Mouse (Mus musculus) brain, adult 2 months (tissue): ENCODE data around the gene Syt13.

Source experiments
- DNase-seq: peaks from one replicate; pipeline ENCODE4 v3.0.0; 2011; ENCODE audit warnings: low read depth, low spot score

Gene Syt13

DNA sequence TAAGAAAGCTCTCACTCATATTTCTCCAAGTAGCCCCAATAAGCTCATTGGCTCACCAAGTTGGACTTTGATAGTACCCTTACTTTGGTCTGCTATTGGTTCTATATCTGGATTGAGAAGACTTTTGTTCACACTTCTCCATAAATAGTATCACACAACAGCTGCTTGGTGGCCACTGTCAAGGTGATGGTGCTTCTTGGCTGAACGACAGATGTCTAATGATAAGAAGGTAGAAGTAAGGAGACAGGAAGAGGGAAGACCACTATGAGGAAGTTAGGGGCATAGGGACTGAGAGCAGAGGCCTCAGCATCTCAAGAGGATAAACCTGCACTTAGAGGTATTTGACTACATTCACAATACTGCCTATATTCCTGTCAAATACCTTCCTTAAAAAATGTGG, 49.4 kb downstream of the Syt13 start:
- no peak for DNase-seq

DNA sequence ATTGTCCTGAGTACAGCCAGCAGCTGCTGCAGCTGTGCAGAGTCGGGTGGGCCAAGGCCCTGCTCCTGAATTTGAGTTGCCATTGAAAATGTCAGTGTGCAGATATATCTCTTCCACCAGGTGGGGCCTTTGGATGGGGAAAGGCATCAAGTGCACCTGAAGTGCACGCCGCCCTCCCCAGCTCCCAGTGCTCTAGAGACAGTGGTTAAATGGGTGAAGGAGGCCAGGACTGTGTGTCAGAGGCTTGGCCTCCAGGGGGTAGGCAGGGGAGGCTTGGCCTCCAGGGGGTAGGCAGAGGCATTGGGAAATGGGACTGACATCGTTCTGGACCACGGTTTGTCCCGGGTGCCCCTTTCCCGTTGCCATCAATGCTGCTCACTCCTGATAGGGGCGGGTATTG, 51.4 kb downstream of the Syt13 start:
- DNase-seq = no peak

DNA sequence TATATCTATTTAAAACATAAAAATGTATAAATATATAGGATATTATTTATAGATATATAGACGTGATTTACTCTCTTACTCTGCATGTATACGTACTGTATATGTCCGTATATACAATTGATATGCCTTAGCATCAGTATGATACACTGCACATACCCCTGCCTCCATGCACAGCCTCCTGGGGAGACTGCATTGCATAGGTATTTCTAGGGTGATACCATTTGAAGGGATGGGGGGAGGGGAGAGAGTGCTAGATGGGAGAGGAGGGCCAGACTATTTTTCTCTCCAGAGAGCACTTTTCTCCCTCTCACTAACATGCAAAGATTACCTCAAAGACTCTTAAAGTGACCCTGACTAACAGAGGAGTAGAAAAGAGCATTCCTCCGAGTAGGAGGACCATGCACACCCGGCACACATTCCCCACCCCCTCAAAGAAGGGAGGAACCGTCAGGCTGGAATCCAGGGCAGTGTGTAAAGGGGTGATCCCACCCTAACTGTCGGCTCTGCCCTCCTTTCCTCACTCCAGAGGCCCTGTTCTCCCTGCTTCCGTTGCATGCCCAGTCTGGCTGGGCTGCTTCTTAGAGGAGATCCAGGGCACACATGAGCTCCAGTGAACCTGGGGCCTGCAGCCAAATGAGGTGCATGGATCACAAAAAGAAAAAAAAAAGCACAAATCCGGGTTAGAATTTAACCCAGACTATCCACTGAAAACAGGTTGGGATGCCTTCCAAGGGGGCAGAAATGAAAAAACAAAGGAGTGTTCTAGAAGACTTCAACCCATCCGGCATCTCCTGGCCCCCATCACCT, 52.3 kb downstream of the Syt13 start:
- DNase-seq = no peak

DNA sequence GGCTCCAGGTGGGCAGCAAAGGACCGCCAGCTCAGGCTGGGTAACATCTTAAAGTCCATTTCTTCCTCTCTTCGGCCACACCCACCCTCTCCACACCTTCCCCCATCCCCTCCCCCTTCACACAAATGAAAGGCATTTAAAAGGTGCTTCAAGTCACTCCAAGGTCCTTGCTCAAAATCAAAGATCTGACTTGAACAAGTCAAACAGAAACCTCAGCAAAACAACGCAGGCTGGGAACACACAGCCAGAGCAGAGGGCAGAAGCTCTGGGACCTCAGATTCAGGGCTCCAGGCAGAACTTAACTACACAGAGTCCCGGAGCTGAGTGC, 52.9 kb downstream of the Syt13 start:
- DNase-seq = no peak

DNA sequence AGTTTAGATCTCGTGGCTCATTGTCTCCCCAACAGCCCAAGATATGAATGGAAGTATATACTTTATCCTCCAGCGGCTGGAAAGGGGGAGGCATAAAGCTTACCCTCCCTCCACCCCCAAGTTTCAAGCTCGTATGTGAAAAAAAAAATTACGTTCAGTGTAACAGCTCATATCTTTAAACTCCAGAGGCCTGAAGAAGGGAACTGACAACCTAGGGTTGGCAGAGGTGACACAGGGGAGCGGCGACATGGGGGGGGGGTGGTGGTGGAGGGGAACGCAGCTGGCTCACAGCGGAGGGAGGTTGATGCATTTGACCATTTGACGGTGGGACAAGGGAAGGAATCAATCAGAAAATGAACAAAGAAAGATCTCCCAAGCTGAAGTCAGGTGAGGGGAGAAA, 56.2 kb downstream of the Syt13 start:
- no peak for DNase-seq

DNA sequence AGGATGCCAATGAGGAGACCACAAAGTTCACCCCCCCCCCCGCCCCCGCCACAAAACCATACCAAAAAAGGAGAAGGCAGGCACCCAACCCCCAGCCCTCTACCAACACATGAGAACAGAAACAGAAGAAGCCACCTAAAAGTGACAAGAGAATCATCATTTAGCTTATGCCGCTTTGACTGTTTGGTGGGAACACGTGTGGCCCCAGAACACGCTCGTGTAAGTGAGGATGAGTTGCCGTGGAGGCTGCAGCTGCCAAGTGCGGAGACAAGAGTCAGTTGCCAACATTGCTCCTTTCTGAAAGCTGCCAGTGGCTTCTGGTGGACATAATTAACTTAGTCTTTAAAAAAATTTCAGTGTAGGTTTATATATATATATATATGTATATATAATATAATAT, 56.6 kb downstream of the Syt13 start:
- no peak for DNase-seq

DNA sequence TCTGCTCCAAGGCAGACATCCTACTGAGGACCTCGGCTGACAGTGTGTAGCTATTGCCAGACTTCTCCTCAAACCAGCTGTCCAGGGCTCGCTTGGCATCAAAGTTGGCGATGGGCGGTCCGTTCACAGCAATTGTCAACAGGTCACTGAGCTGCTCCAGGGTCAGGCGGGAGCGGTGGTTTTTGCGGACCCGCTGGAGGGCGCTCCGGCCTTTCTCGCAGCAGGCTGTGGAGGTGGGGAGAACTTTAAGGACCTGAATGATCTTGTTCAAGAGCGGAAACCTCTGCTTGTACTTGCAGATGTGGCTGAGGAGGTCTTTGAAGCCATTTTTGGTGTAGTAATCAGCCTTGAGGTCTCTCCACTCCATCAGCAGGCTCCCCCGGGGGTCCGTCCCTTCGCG, 57.2 kb downstream of the Syt13 start:
- no peak for DNase-seq

DNA sequence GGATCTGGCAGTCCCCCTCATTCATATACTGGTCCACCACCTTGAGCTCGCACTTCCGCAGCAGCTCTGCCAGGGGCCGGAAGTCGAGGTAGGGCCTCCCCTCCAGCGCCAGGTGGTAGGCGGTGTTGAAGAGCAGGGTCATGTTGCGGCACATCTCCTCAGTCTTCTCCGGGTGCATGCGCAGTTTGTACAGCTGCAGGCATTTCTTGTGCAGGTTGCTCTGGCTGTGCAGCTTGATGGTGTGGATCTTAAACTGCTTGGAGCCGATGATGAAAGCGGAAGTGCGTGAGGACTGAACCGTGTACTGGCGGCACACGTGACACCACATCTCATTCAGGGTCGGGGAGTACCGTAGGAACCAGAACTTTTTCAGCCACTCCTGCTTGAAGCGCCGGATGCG, 58.7 kb downstream of the Syt13 start:
- no peak for DNase-seq

DNA sequence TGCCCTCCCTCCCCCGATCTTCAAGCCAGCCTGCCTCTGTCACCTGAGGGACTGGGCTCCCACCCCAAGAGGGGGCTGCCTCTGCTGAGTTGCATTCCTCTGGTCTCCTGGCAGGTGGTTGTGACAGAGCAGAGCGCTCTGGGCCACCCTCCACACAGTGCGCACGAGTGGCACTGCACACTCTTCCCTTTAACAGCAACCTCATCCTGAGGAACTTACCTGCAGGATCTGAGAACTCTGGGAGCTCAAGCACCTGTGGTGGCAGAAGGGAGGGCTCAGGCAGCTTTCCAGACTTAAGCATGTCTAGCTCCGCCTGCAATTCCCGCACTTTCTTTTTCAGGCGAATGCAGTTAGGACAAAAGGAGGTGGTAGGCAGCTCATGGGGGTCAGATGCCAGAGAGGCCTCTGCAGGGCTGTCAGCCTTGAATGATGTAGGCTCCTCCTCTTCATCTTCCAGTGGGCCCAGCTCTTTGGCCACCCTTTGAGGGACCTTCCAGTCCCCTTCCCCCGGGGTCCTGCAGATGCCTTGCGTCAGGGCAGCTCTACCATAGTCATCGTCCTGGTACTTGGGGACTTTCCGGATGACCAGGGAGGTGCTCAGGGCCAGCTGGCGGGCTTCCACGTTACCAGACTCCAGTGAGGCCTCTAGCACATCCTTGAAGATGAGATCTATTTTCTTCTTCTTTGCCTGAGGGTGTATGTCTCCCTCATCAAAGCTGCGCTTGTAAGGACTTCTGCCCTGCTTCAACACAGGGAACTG, 60.3 kb downstream of the Syt13 start:
- DNase-seq = no peak

DNA sequence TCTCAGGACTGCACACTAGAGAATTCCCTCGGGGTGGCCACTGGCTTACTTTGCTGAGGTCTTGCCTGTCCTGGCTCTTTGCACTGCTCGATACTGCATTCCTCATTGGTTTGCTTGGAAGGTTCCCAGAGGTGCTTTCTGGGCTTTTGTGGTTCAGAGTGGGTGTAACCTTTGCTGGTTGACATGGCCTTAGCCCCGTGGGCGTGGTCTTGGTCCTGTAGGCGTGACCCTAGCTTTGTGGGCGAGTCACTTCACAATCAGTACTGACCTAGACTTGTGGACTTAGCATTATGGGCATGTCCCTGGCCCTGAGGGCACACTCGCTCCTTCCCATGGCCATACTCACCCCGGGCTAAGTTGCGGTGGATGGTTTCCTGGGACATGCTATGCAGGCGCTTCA, 65.3 kb downstream of the Syt13 start:
- no peak for DNase-seq

DNA sequence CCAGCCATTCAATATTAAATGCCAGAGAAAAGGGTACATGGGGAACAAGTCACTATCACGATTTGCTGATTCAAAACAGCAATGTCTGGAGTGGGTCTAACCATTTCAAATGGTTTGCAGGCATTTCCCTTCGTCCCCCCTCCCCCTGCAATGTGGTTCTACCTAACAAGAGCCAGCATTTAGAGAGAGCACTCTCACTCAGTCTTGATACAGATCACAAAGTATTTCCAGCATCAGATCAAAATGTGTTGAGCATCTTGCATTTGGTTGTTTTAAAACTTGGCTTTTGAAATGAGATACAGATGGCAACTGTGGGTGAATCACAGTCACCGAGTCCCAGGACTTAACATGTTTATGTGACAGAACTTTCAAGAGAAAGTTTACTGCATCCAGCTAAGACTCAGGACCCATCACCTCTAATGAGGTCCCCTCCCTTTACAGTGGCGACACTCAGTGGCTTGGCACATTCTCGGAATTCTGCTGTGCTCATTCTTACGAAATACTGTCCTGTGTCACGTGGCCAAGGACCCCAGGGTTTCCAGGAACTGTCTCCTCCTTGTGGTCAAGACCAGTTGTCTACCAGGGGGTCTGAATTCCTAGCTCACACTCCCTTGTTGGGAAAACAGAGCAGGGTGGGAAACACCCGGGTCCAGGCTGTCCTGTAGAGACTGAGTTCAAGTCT, 67.8 kb downstream of the Syt13 start:
- DNase-seq = peak; percentile 49

DNA sequence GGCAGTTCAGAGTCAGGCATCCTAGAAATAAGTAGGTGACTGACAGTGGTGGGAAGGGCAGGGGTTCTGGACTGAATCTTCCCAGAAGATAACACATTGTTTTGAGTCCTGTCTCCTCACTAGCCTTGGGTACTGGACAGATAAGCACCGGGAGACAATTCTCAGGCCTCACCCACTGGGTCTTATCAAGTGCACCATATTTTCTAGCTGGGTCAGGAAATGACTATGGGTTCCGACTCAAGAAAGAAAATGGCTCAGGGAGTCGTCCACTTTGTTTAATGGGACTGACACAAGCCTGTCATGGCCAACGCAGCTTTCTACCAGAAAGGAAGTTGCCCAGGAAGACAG, 68.3 kb downstream of the Syt13 start:
- no peak for DNase-seq

DNA sequence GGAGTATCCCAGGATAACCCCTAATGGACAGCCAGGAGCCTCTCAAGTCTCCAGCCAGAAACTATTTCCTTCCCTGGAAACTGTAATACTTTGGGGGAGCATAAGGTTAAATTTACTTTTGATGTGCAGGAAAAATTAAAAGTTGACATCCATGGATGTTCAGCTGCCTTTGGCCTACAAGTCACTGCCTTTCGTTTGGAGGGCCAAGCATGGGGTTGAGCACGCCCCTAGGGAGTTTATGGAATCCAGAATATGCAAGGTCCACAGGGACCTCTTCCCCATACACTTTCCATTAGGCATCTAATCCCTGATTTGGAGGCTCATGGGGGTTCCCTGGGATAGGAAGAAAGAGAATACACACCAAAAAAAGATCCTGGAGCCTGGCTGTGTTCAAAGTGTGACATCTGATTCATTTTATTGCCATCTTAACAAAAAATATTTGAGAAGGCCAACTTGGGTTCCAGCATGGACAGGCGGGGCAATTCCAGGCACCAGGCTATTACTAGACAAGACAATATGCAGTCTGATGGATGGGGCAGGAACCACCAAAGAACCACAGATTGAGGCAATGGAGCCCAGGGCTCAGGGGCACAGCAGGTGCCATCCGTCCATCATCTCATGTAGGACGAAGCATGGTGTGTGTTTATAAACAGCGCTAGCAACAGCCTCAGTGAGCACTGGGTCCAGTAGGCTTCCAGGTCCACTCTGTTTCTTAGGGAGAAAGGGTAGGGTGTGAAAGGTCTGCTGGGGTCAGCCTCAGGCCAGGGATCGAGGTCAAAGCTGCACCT, 69.6 kb downstream of the Syt13 start:
- DNase-seq = no peak

DNA sequence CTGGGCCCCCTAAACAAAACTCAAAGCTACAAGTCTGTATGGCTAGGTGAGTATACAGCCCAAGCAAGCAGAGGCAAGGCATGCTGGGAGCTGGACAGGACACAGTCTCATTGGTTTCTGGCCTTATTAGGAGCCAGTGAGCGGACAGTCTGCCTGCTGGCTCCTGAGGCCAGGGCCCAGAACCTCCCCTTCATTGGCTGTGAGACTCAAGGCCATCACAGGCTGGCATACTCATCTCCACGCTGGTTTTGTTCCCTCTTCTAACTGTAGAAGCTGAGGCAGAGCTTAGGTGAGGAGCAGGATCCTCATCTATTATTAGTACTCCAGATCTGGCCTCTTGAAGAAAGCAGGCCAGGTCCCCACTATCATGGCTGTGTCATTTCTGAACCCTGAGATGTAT, 70.3 kb downstream of the Syt13 start:
- DNase-seq = no peak

DNA sequence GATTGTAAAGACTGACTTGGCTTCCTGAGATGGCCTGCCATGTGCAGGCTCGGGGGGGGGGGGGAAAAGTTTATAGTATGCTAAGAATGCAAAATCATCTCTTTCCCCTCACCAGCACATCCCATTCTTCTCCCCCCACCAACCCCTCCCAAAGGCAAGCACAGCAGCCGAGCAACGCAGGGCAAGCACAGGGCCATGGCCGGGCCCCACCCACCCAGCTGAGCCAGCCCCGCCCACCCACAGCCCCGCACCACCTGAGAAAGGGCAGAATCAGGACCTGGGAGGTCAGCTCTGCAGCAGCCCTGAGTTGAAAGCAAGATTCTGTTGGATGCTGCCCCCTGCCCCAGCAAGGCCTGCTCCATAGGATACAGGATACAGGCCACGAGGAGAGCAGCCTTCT, 70.7 kb downstream of the Syt13 start:
- DNase-seq = no peak

DNA sequence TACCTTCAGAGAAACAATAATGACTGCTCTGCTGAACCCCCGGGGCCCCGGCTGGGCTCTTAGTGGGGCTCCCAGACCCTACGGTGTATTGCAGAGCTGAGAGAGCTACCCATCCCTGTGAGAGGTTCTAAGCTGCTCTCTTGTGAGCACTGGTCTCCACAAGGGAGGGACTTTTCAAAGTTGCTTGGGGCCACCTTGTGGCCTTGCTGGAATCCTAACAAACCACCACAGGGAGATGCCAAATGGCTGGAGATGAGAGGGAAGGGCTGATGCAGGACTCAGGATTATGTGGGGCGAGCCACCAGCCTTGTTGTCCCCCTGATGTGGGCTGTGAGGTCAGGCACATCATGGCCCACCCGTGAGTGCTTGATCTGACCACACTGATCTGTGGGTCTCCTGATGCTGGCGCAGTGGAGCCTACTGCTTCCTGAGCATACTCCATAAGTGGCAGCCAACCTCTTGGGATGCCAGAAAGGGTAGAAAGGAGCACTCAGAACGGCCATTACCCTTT, 72.3 kb downstream of the Syt13 start:
- peak; percentile 10 for DNase-seq

DNA sequence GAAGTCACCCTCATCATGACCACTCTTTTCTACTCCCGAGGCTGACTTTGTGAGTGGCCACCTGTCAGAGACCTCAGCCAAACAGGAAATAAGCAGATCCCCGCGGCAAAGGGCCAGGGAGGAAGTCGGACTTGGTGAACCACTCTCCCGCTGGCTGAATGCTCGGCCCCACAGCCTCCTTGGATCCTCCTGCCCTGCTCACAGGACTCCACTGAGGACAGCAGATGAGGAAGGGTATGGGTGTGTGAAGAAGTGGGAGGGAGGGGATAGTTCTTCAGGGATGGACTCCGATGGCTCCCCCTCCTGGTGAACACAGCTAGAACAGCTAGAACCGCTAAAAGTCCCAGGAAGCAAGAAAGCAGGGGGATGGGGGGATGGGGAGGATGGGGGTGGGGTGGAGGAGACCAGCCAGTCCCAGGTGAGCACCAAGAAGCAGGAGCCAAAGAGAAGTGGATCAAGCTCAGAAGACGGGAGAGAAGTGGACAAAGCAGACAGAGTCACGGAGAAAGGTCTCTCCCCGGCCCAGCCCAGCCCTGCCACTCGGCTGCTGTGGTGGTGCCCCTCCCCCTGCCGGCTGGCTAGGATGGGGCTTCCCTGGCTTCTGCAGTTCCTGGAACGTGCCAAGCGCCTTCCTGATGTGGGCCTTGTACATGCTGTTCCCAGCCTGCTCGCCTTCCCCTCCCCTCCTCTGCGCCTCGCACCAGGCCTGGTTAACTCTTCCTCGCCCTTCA, 73.2 kb downstream of the Syt13 start:
- peak; percentile 66 for DNase-seq

DNA sequence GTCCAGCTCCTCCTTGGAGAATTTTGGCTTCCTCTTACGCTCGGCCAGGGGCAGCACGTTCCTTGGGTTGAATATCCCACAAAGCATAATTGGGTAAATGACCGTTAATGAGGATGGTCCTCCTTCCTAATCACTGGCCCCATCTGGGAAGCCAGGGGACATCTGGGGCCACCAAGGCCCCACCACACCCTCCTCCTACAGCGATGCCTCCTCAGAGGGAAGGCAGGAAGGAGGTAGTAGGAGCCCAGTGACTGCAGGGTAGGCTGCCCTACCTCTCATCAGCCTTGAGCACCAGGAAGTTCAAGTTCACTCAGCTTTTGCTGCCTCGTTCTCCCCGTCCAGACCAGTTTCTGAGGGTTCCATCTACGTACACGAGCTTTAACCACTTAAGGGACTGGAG, 74.7 kb downstream of the Syt13 start:
- no peak for DNase-seq

DNA sequence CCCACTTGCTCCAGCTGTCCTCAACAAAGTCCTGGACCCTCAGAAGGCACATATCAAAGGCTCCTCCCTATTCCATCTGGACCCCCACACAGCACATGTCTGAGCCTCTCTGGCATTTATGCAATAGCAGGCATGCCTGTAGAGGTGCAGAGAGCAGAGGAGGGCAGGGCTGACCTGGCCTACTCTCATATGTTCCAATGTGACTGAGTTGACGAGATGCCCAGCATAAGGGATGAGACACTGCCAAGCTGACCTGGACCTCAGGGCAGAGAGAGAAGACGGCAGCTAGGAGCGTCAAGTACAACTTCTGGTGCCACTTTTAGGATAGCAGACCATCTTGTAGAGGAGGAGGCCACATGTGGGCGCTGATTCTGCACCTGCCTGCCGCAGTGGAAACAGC, 77.1 kb downstream of the Syt13 start:
- DNase-seq = no peak

DNA sequence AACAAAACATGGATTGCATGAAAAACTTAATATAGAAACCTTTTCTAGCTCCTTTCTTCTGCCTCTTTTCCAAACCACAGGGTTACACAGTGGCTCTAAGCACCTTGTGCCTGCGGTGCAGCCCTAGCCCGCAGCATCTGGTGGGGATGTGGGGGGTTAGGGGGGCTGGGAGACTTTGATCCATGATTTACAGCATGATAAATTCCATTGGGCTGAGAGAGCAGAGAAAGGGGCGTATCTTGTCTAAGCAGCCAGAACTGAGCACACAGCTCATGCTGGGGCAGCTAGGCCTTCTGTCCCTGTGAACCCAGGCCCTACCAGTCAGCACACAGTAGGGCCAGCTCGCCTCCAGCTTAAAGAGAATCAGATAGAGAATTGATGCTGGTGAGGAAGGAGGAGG, 90.1 kb downstream of the Syt13 start:
- DNase-seq = no peak
